Mouse (Mus musculus) ES-E14 (cell line): ENCODE data around the gene Sptb. TPM values are rescaled to one million over a fixed set of nuclear protein-coding genes. Genes with fewer than 3 reads are reported as not detected.

Experiments used
- DNase-seq: peaks from one replicate; pipeline ENCODE4 v3.0.0-alpha.2; 2013; ENCODE audit warnings: low read depth, low spot score
- H3K27ac ChIP-seq: 2 replicates; pipeline ENCODE4 v1.5.1; 2012; ENCODE audit warnings: low read depth, mild to moderate bottlenecking, low read length, moderate library complexity, mixed read lengths; ENCODE audit not compliant: poor library complexity, insufficient read depth, severe bottlenecking
- H3K36me3 ChIP-seq: 2 replicates; pipeline ENCODE4 v1.6.1; 2012; ENCODE audit warnings: mild to moderate bottlenecking, low read length, moderate library complexity, mixed read lengths; ENCODE audit not compliant: control insufficient read depth, poor library complexity, insufficient read depth, severe bottlenecking
- H3K4me1 ChIP-seq, 2 experiments: fragments of 150-350 bp in 1 of 2; sonication (generic) in 1 of 2; 2 replicates each; pipeline ENCODE4 v1.6.1; 2012; ENCODE audit warnings: low read length in 2 of 2, mild to moderate bottlenecking in 1 of 2, mixed read lengths in 1 of 2; ENCODE audit not compliant: control insufficient read depth in 2 of 2, insufficient read depth in 2 of 2, poor library complexity in 1 of 2
- H3K4me3 ChIP-seq, 2 experiments: fragments of 150-350 bp in 1 of 2; sonication (generic) in 1 of 2; 2 replicates each; pipeline ENCODE4 v1.5.1; 2012; ENCODE audit warnings: low read length in 2 of 2, low read depth in 1 of 2, mild to moderate bottlenecking in 1 of 2, mixed read lengths in 1 of 2; ENCODE audit not compliant: insufficient read depth in 1 of 2, poor library complexity in 1 of 2, severe bottlenecking in 1 of 2
- H3K9ac ChIP-seq: 2 replicates; pipeline ENCODE4 v1.6.1; 2012; ENCODE audit warnings: low read depth, mild to moderate bottlenecking, low read length, mixed read lengths; ENCODE audit not compliant: poor library complexity, insufficient read depth, severe bottlenecking
- H3K9me3 ChIP-seq: fragments of 150-350 bp; sonication (generic); 2 replicates; pipeline ENCODE4 v1.6.1; 2012; ENCODE audit warnings: low read depth, mild to moderate bottlenecking, low read length; ENCODE audit not compliant: control insufficient read depth, insufficient read depth
- CHD2 ChIP-seq: IDR thresholded peaks from 2 replicates; pipeline ENCODE4 v1.6.1; 2014; ENCODE audit warnings: mild to moderate bottlenecking, low read depth, low read length, inconsistent platforms
- HCFC1 ChIP-seq: IDR thresholded peaks from 2 replicates; pipeline ENCODE4 v1.6.1; 2012; ENCODE audit warnings: low read length, inconsistent platforms, borderline replicate concordance; ENCODE audit not compliant: insufficient read depth
- MAFK ChIP-seq: IDR thresholded peaks from 2 replicates; pipeline ENCODE4 v1.6.1; 2014; ENCODE audit warnings: mild to moderate bottlenecking, low read depth, low read length, inconsistent platforms; ENCODE audit not compliant: insufficient read depth
- ZC3H11A ChIP-seq: IDR thresholded peaks from 2 replicates; pipeline ENCODE4 v1.6.1; 2012; ENCODE audit warnings: low read depth, mild to moderate bottlenecking, inconsistent platforms, low read length, borderline replicate concordance
- ZNF384 ChIP-seq: IDR thresholded peaks from 2 replicates; pipeline ENCODE4 v1.6.1; 2012; ENCODE audit warnings: low read depth, low read length, inconsistent platforms
- in situ Hi-C, 2 experiments: fragments of 600-800 bp; cut with MboI; formaldehyde crosslinking; loops; one replicate each; pipeline ENCODE4 v1.15.1; 2025; ENCODE audit warnings: low sequenced_read_pairs in 2 of 2, inconsistent platforms in 1 of 2; ENCODE audit not compliant: unreplicated experiment in 2 of 2
- total RNA-seq: library from RNA; depleted of rRNA; stranded (reverse); fragments of 300-350 nt; gene quantifications from 2 replicates; pipeline ENCODE4 v1.2.3, GENCODE M21; 2012

The Sptb gene
- total RNA-seq, 1 experiment, result 3.6 TPM

GRCm38 (mm10) chr12:76668654-76669419, 41.5 kb downstream of the Sptb start:
- no peak for DNase-seq
- Histone ChIP-seq H3K4me3 (no peak overlapping the region), H3K36me3 (no peaks in the 10 kb centered on the region), H3K27ac (no peak overlapping the region), H3K9me3 (no peaks in the 10 kb centered on the region), H3K9ac (no peak overlapping the region), H3K4me1 (peaks cover 0 to 2% of the 10 kb centered on the region in 2 experiments; a peak in 1 of 4 replicates)
- TF ChIP-seq CHD2 (no peak), ZNF384 (no peak), ZC3H11A (no peak), MAFK (no peak), HCFC1 (no peak)
- in situ Hi-C loops, result no loop called here

- Histone ChIP-seq H3K9me3 (peaks cover 15% of the 10 kb centered on the region; the same call in 1 of the 2 replicates), H3K27ac (no peak overlapping the region), H3K4me3 (no peak overlapping the region), H3K36me3 (peaks cover 2% of the 10 kb centered on the region; the same call in 1 of the 2 replicates), H3K9ac (no peak overlapping the region), H3K4me1 (no peaks in the 10 kb centered on the region)
- TF ChIP-seq ZC3H11A (no peak), HCFC1 (no peak), MAFK (no peak), CHD2 (no peak), ZNF384 (no peak)
- in situ Hi-C loops, result no loop called here
- no peak for DNase-seq
Observed at GRCm38 (mm10) chr12:76651788-76652345, 58.5 kb downstream of the Sptb start.

- DNase-seq, result no peak
- Histone ChIP-seq H3K27ac (no peak overlapping the region), H3K9me3 (peaks cover 12% of the 10 kb centered on the region; the same call in 1 of the 2 replicates), H3K4me3 (no peak overlapping the region), H3K4me1 (peaks cover 0 to 8% of the 10 kb centered on the region in 2 experiments; a peak in 1 of 4 replicates), H3K36me3 (0 out of 2 replicates have a peak, but pooled peaks cover 4% of the 10 kb centered on the region), H3K9ac (no peak overlapping the region)
- in situ Hi-C loops, result no loop called here
- TF ChIP-seq ZC3H11A (no peak), ZNF384 (no peak), MAFK (no peak)
Observed at GRCm38 (mm10) chr12:76649708-76650687, 60.3 kb downstream of the Sptb start.

DNA sequence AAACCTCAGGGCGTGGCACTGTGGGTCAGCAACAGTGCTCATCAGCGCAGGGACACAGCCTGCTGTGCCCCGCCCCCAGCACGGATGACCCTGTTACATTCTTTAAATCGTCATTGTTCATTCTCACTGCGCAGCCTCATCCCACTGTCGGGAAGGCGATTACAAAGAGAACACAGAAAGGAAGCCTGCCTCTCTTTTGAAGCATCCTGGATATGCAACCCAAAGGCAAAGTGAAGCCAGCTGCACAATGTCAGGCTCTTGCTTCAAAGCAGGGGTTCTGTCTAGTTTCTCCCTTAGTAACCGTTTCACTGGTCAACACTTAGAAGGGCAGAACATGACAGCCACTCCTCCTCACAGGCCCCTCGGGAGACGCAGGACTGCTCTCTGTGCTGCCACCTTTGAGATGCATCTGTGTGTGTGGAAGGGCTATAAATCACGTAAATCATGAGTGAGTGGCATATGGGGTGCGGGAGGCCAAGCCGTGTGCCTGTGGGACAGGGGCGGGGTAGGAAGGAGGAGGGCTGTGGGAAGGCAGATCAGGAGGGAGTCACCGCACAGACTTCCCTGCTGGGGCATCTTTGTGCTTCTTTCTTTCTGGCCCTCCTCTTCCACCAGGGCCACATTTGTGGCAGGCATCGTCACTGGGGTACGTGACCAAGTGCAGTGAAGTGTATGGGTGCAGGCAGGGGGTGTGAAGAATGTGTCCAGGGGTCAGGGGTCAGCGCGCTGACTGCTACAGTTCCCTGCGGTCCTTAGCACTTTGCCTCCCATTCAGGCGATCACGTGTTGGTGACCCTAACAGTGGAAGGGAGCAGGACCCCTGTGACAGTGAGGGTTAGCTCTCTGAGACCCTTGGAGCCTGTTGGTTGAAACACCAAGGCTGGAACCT, 64.9 kb downstream of the Sptb start:
- no peak for DNase-seq
- Histone ChIP-seq H3K9me3 (no peaks in the 10 kb centered on the region), H3K27ac (no peak overlapping the region), H3K9ac (no peak overlapping the region), H3K36me3 (0 out of 2 replicates have a peak, but pooled peaks cover 2% of the 10 kb centered on the region), H3K4me1 (peaks cover 0 to 8% of the 10 kb centered on the region in 2 experiments; a peak in 1 of 4 replicates), H3K4me3 (no peak overlapping the region)
- in situ Hi-C loops, result no loop called here
- TF ChIP-seq ZNF384, result no peak
- TF ChIP-seq HCFC1, result no peak
- no peak for TF ChIP-seq ZC3H11A
- TF ChIP-seq CHD2, result no peak
- TF ChIP-seq MAFK, result no peak
